Mouse (Mus musculus) intestine, embryonic 16.5 days (tissue): Measurements from ENCODE around the gene Stat3. TPM values are rescaled to one million over a fixed set of nuclear protein-coding genes. Genes with fewer than 3 reads are reported as not detected.
A peak's percentile ranks its signal among the peaks of the same experiment; 100 is the strongest.

Source experiments
- ATAC-seq: fragments of 200-750 bp; cut with Nextera tagmentation; 2 replicates; pipeline ENCODE4 v1.8.0; 2017; ENCODE audit warnings: moderate TSS enrichment, moderate library complexity
- H3K27ac ChIP-seq: fragments of 300-500 bp; sonication (generic); 2 replicates; pipeline ENCODE4 v1.5.1; 2014; ENCODE audit warnings: mild to moderate bottlenecking, low read length
- H3K27me3 ChIP-seq: fragments of 300-500 bp; sonication (generic); replicated peaks from 2 replicates; pipeline ENCODE4 v1.6.1; 2014; ENCODE audit warnings: low read length, control low read depth, mixed read lengths; ENCODE audit not compliant: control insufficient read depth, insufficient read depth
- H3K36me3 ChIP-seq: fragments of 300-500 bp; sonication (generic); 2 replicates; pipeline ENCODE4 v1.6.1; 2014; ENCODE audit warnings: low read length, control low read depth; ENCODE audit not compliant: control insufficient read depth, insufficient read depth
- H3K4me1 ChIP-seq: fragments of 300-500 bp; sonication (generic); 2 replicates; pipeline ENCODE4 v1.6.1; 2014; ENCODE audit warnings: low read length, control low read depth, mixed read lengths; ENCODE audit not compliant: control insufficient read depth, insufficient read depth
- H3K4me2 ChIP-seq: fragments of 300-500 bp; sonication (generic); 2 replicates; pipeline ENCODE4 v1.6.1; 2014; ENCODE audit warnings: low read depth, low read length, control low read depth
- H3K4me3 ChIP-seq: fragments of 300-500 bp; sonication (generic); 2 replicates; pipeline ENCODE4 v1.5.1; 2014; ENCODE audit warnings: mild to moderate bottlenecking, low read length
- H3K9ac ChIP-seq: fragments of 300-500 bp; sonication (generic); 2 replicates; pipeline ENCODE4 v1.6.1; 2014; ENCODE audit warnings: low read depth, low read length
- H3K9me3 ChIP-seq: fragments of 300-500 bp; sonication (generic); 2 replicates; pipeline ENCODE4 v1.6.1; 2016; ENCODE audit warnings: low read length, control low read depth; ENCODE audit not compliant: control insufficient read depth
- WGBS: fragments of 180-500 bp; shearing (Covaris S2); extraction: QIAGEN DNeasy Blood & Tissue Kit; methylation state at CpG from one replicate; pipeline ENCODE4 v1.1.7; 2014; 5-methylcytosine and 5-hydroxymethylcytosine counted together
- polyA plus RNA-seq: library from polyadenylated mRNA; unstranded; fragments of >200 nt; fragmentation: Nextera tagmentation; extraction: Ambion mirVana; gene quantifications from 2 replicates; pipeline ENCODE4 v1.2.1, GENCODE M21; 2015

Stat3 gene
- polyA plus RNA-seq, 1 experiment from 2014 or later, result 48.9 TPM

DNA sequence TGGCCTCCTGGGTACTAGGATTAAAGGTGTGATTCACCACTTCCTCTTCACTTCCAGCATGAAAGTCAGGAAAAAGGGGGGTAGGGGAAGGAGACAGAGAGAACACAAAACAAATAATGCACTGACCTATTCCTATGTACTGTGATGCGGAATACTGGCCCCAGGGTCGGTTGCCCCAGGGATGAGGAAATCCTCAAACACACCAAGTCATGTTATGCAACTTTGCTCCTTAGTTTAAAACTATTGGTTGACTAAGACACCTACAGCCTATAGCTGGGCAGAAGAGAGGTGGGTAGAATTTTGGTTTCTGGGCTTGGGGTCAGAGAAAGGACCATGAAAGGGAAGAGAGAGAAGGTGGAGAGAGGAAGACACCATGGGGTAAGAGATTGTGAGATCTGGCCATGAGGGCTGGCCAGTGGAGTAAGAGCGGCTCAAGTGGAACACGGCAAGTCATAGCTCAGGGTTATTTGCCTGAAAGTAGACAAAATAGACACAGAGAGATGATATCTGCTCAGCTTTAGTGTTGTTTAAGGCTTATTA, 22.8 kb downstream of the Stat3 start:
- Histone ChIP-seq H3K4me2 (no peak overlapping the region), H3K9ac (no peak overlapping the region), H3K4me1 (no peaks in the 10 kb centered on the region), H3K27me3 (no peaks in the 10 kb centered on the region), H3K9me3 (no peaks in the 10 kb centered on the region), H3K4me3 (no peak overlapping the region), H3K36me3 (no peaks in the 10 kb centered on the region), H3K27ac (no peak overlapping the region)
- no peak for ATAC-seq
- 87% methylated on average over 4 of the region's 4 CpGs for WGBS

DNA sequence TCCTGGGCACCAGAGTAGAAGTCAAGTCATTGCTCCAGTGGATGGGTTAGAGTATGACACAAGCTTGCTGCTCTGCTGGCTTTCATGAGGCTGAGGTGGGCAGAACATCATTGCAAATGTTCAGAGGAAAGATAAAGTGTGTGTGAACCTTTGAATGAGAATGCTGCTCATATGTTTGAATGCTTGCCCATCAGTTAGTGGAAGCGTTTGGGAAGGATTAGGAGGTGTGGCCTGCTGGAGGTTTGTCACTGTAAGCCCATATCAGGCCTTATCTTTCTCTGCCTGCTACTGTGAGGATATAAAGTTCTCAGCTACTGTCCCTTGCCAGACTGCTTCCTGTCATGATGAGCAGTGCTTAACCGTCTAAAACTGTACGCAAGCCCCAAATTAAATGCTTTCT, 24.3 kb downstream of the Stat3 start:
- Histone ChIP-seq H3K36me3 (no peaks in the 10 kb centered on the region), H3K27me3 (no peaks in the 10 kb centered on the region), H3K4me3 (no peak overlapping the region), H3K4me2 (no peak overlapping the region), H3K9ac (no peak overlapping the region), H3K4me1 (no peaks in the 10 kb centered on the region), H3K27ac (no peak overlapping the region), H3K9me3 (no peaks in the 10 kb centered on the region)
- 92% methylated on average over 3 of the region's 3 CpGs for WGBS
- ATAC-seq, result no peak

DNA sequence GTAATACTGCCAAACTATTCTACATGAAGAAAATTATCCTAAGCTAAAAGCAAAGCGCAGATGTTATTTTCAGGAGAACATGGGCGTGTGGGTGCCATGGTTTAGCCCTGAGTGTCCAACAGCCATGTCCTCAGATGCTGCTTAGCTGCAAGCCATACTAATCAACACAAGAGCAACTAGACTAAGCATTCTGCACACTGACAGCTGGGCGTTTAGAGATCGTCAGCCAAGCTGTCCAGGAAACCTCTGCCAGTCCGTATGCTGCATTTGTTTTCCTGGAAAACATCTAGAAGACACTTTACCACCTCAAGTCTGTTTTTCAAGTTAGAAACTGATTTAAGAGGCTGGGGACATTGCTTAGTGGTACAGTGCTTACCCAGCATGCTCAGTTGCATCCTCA, 24.9 kb downstream of the Stat3 start:
- no peak overlapping the region for H3K4me3 ChIP-seq
- 83% methylated on average over 5 of the region's 5 CpGs for WGBS

DNA sequence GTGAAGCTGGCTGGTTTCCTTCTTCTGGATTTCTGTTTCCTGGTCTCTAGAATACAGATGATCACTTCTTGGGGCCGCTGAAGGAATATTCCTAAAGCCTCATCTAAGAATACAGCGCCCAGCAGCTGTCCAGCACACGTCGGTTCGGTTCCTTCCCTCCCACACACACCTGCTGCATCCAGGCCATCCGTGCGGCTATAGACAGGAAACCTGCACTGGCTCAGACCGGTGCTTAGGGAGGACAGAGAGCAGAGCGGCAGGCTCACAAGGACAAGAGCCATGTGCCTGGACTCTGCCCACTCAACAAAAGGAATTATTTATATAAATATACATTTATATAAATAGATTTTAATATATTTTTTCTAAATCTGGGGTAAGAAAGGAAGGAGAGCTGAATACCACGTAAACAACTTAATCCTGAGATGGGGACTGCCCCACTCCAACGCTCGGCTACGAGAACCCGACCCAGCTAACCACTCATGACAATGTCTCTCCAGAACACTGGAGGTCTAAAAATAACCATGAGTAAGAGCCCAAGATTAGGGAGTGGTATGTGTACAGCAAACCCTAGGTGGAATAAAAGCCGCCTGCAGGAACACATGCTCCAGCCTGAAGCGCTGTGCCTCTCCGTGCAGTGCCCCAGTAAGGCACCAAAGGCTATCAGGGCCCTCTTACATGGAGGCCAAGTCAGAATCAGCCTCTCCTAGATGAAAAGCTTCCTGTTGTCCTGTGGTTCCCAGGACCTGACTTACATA, 26.8 kb downstream of the Stat3 start:
- no peak overlapping the region for H3K27ac ChIP-seq
- no peaks in the 10 kb centered on the region for H3K27me3 ChIP-seq
- H3K36me3 ChIP-seq, result no peaks in the 10 kb centered on the region
- no peak overlapping the region for H3K4me2 ChIP-seq
- ATAC-seq, result peak; percentile 40; the same call in 1 of the 2 replicates
- no peaks in the 10 kb centered on the region for H3K4me1 ChIP-seq
- H3K9ac ChIP-seq, result no peak overlapping the region
- no peak overlapping the region for H3K4me3 ChIP-seq
- H3K9me3 ChIP-seq, result no peaks in the 10 kb centered on the region
- WGBS, result 67% methylated on average over 17 of the region's 17 CpGs

More for the DNA sequence above, 24.9 kb downstream of the Stat3 start:
- no peaks in the 10 kb centered on the region for H3K4me1 ChIP-seq
- H3K27me3 ChIP-seq, result no peaks in the 10 kb centered on the region
- H3K36me3 ChIP-seq, result no peaks in the 10 kb centered on the region
- ATAC-seq, result no peak
- no peak overlapping the region for H3K27ac ChIP-seq
- H3K9ac ChIP-seq, result no peak overlapping the region
- H3K4me2 ChIP-seq, result no peak overlapping the region
- no peaks in the 10 kb centered on the region for H3K9me3 ChIP-seq

DNA sequence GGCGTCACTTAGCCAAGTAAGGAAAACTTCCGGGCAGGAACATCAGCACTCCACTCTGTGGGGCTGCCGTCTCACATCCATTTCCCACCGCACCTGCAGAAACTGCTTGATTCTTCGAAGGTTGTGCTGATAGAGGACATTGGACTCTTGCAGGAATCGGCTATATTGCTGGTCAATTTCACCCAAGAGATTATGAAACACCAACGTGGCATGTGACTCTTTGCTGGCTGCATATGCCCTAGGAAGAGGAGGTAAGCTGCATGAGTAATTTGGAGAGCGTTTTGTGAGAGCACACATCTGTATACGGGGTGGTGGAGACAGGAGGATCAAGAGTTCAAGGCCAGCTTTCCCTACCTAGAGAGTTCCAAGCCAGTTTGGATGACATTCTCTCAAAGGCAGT, 30.8 kb downstream of the Stat3 start:
- WGBS, result 82% methylated on average over 9 of the region's 9 CpGs
- H3K27me3 ChIP-seq, result no peaks in the 10 kb centered on the region
- H3K4me1 ChIP-seq, result no peaks in the 10 kb centered on the region
- no peak overlapping the region for H3K4me3 ChIP-seq
- ATAC-seq, result no peak
- H3K4me2 ChIP-seq, result no peak overlapping the region
- peaks cover 9% of the 10 kb centered on the region; the same call in 1 of the 2 replicates for H3K36me3 ChIP-seq
- no peak overlapping the region for H3K9ac ChIP-seq
- H3K9me3 ChIP-seq, result no peaks in the 10 kb centered on the region
- peak overlapping the region; percentile 7; the same call in 1 of the 2 replicates for H3K27ac ChIP-seq

DNA sequence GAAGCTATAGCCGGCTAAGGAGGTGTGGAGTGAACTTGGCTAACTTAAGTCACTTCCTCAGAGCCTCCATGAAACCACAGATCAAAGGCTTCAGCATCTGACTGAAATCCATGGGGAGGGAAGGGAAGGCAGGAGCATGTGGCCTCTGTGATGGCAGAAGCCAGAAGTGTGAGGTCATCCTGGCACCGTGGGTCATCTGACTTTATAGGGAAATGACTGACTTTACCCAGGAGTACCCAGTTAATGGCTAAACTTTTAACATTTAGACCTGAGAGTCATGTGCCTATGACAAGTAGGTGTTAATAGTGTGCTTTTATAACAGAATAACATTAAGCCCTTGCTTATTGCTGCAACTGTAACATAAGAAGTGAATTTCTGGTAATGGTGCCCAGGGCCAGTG, 31.2 kb downstream of the Stat3 start:
- no peaks in the 10 kb centered on the region for H3K27me3 ChIP-seq
- no peak for ATAC-seq
- peaks cover 9% of the 10 kb centered on the region; the same call in 1 of the 2 replicates for H3K36me3 ChIP-seq
- no peak overlapping the region for H3K9ac ChIP-seq
- H3K4me1 ChIP-seq, result no peaks in the 10 kb centered on the region
- no peak overlapping the region for H3K4me3 ChIP-seq
- peak overlapping the region; percentile 7; the same call in 1 of the 2 replicates for H3K27ac ChIP-seq
- no peak overlapping the region for H3K4me2 ChIP-seq
- no peaks in the 10 kb centered on the region for H3K9me3 ChIP-seq
- WGBS, result 74% methylated on average over 2 of the region's 2 CpGs

DNA sequence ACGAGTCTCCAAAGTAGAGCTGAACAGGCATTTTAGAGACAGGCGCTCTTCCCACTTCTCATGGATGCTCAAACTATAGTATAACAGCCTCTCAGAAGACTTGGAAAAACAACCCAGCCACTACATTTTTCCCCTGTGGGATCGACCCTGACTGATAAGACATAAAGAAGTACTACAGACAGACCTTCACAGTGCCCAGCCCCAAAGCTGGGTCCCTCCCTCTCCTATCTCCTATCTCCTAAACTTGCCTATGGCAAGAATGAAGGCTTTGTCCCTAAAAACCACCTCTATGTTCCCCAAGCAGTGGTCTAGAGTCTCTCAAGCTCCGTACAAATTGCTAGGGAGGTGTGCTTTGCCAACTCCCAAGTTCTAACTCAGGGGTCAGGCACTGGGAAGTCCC, 32.5 kb downstream of the Stat3 start:
- no peak for ATAC-seq
- no peak overlapping the region for H3K4me2 ChIP-seq
- WGBS, result 84% methylated on average over 4 of the region's 4 CpGs
- no peaks in the 10 kb centered on the region for H3K4me1 ChIP-seq
- no peak overlapping the region for H3K9ac ChIP-seq
- H3K36me3 ChIP-seq, result peaks cover 13% of the 10 kb centered on the region
- no peak overlapping the region for H3K4me3 ChIP-seq
- no peaks in the 10 kb centered on the region for H3K27me3 ChIP-seq
- H3K27ac ChIP-seq, result no peak overlapping the region
- no peaks in the 10 kb centered on the region for H3K9me3 ChIP-seq

DNA sequence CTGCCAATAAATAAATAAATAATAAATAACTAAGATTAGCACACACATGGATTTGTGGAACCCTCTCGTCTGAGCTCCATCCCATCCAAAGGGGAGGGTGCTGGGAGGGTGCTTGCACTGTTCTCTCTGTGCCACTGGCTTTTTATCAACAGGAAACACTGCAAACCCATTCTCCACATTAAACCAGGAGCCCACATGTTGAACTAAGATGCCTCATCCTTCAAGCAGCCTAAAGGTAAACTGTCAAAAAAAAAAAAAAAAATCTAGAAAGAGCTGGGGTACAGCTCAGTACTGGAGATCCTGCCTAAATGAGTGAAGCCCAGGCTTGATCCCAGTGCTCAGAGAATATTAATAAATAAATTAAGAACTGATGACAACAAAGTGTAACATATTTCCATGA, 33.4 kb downstream of the Stat3 start:
- WGBS, result 58% methylated on average over 1 of the region's 1 CpGs
- peaks cover 19% of the 10 kb centered on the region for H3K36me3 ChIP-seq

DNA sequence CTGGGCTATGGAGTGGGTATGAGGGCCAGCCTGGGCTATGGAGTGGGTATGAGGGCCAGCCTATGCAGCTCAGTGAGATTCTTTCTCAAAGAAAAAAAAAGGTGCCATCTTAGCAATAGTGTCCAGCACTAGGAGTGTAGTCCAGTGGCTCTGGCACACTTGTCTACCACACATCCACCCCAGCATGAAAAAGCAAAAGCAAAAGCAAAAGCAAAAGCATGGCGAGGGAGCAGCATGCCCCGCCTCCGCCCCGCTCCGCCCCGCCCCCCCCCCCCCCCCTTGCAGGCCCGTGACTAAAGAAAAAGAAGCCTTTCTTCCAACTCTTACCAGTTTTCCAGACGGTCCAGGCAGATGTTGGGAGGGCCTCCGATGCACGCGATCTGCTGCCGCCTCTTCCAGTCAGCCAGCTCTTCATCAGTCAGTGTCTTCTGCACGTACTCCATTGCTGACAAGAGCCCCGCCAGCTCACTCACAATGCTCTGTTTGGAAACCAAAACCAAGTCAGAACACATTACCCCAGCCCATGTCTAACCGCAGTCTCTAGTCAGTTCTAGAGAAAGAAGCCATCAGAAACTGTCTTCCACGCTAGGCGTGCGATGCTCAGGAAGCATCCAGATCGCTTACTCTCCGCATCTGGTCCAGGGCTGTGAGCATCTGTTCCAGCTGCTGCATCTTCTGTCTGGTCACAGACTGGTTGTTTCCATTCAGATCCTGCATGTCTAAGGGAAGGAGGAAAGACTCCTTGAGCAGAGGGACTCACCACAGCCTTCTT, 34.6 kb downstream of the Stat3 start:
- Histone ChIP-seq H3K27ac (no peak overlapping the region), H3K9me3 (no peaks in the 10 kb centered on the region), H3K9ac (no peak overlapping the region), H3K36me3 (peaks cover 19% of the 10 kb centered on the region), H3K4me3 (no peak overlapping the region), H3K27me3 (no peaks in the 10 kb centered on the region), H3K4me1 (no peaks in the 10 kb centered on the region), H3K4me2 (no peak overlapping the region)
- no peak for ATAC-seq
- WGBS, result 69% methylated on average over 18 of the region's 20 CpGs

More for the DNA sequence above, 33.4 kb downstream of the Stat3 start:
- H3K27ac ChIP-seq, result no peak overlapping the region
- H3K9me3 ChIP-seq, result no peaks in the 10 kb centered on the region
- no peak overlapping the region for H3K9ac ChIP-seq
- H3K4me3 ChIP-seq, result no peak overlapping the region
- H3K27me3 ChIP-seq, result no peaks in the 10 kb centered on the region
- no peaks in the 10 kb centered on the region for H3K4me1 ChIP-seq
- ATAC-seq, result no peak
- H3K4me2 ChIP-seq, result no peak overlapping the region
